Mouse (Mus musculus): ENCODE data around the gene Dcaf15.

DNA sequence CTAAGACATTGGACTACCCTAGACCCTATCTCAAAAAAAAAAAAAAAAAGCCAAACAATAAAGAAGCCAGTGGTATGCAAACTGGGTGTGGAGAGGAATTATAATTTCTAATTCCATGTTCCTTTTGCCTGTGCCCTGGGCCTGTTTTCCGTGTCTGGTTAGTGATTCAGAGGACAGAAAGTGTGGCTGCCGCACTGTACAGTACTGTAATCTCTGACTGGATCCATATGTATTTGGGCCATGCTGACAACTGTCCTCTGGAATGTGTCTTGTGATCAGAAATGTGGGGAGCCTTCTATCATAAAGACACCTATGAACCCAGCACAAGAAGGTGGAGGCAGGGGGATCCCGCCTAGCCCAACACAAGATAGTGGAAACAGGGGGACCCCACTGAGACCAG, 17.6 kb upstream of the Dcaf15 start:
- TF ChIP-seq EP300 (IDR thresholded peaks at IDR 0.05): no peak
- TF ChIP-seq CTCF (IDR thresholded peaks at IDR 0.05): no peak
